Mouse (Mus musculus) limb, embryonic 14.5 days (tissue): ENCODE data around the gene Invs. TPM values are rescaled to one million over a fixed set of nuclear protein-coding genes. Genes with fewer than 3 reads are reported as not detected.
A peak's percentile ranks its signal among the peaks of the same experiment; 100 is the strongest.

Experiments
- ATAC-seq: fragments of 200-750 bp; cut with Nextera tagmentation; 2 replicates; pipeline ENCODE4 v1.8.0; 2017; ENCODE audit warnings: low read depth, moderate number of reproducible peaks, moderate TSS enrichment; ENCODE audit not compliant: low FRiP score
- DNase-seq: peaks from one replicate; pipeline ENCODE4 v3.0.0-alpha.2; 2015; ENCODE audit warnings: low spot score
- H3K27ac ChIP-seq: fragments of 300-500 bp; sonication (generic); replicated peaks from 2 replicates; pipeline ENCODE4 v1.5.1; 2014; ENCODE audit warnings: low read depth, mild to moderate bottlenecking, low read length, moderate library complexity, mixed read lengths
- H3K27me3 ChIP-seq: fragments of 300-500 bp; sonication (generic); 2 replicates; pipeline ENCODE4 v1.6.1; 2014; ENCODE audit warnings: low read length, mixed read lengths; ENCODE audit not compliant: control insufficient read depth, insufficient read depth
- H3K36me3 ChIP-seq: fragments of 300-500 bp; sonication (generic); 2 replicates; pipeline ENCODE4 v1.6.1; 2014; ENCODE audit warnings: mild to moderate bottlenecking, low read length, moderate library complexity, mixed read lengths; ENCODE audit not compliant: control insufficient read depth, insufficient read depth
- H3K4me1 ChIP-seq: fragments of 300-500 bp; sonication (generic); 2 replicates; pipeline ENCODE4 v1.6.1; 2014; ENCODE audit warnings: antibody characterized with exemption, low read length, mixed read lengths; ENCODE audit not compliant: control insufficient read depth, insufficient read depth
- H3K4me2 ChIP-seq: fragments of 300-500 bp; sonication (generic); replicated peaks from 2 replicates; pipeline ENCODE4 v1.6.1; 2014; ENCODE audit warnings: low read depth, mild to moderate bottlenecking, low read length, moderate library complexity; ENCODE audit not compliant: severe bottlenecking
- H3K4me3 ChIP-seq: fragments of 300-500 bp; sonication (generic); replicated peaks from 2 replicates; pipeline ENCODE4 v1.5.1; 2014; ENCODE audit warnings: low read length
- H3K9ac ChIP-seq: fragments of 300-500 bp; sonication (generic); 2 replicates; pipeline ENCODE4 v1.6.1; 2014; ENCODE audit warnings: mild to moderate bottlenecking, low read depth, low read length, moderate library complexity; ENCODE audit not compliant: severe bottlenecking
- H3K9me3 ChIP-seq: fragments of 300-500 bp; sonication (generic); 2 replicates; pipeline ENCODE4 v1.6.1; 2016; ENCODE audit warnings: low read length; ENCODE audit not compliant: control insufficient read depth
- POLR2A ChIP-seq: fragments of 200-500 bp; IDR thresholded peaks from 2 replicates; pipeline ENCODE4 v1.8.0; 2012; ENCODE audit warnings: inconsistent platforms, mild to moderate bottlenecking, moderate library complexity, borderline replicate concordance; ENCODE audit not compliant: insufficient read depth, insufficient read length; ENCODE audit errors: extremely low read depth
- whole genome bisulfite sequencing: fragments of 180-500 bp; shearing (Covaris S2); extraction: QIAGEN DNeasy Blood & Tissue Kit; methylation state at CpG from one replicate; pipeline ENCODE4 v1.1.7; 2014; 5-methylcytosine and 5-hydroxymethylcytosine counted together
- polyA plus RNA-seq, 2 experiments: library from polyadenylated mRNA; depleted of rRNA in 1 of 2; stranded (reverse) in 1 of 2; unstranded in 1 of 2; fragments of >200 nt; fragmentation: Nextera tagmentation in 1 of 2; extraction: Ambion mirVana in 1 of 2; gene quantifications; 2 replicates each; pipeline versions ENCODE4 v1.2.1 to v1.2.3; 2012 to 2014

The Invs gene
- polyA plus RNA-seq (2012; rRNA removed) = 6.9 and 7.8 TPM in 2 replicates
- 6.5 and 8.5 TPM in 2 replicates for polyA plus RNA-seq (2014; fragmentation: Nextera tagmentation; extraction: Ambion mirVana)

- H3K9me3 ChIP-seq = no peaks in the 10 kb centered on the region
- H3K9ac ChIP-seq = peak within 1 kb of the TSS; percentile 90
- TF ChIP-seq POLR2A = peak; percentile 90; the same call in 1 of the 2 replicates
- H3K4me1 ChIP-seq = peaks cover 9% of the 10 kb centered on the region; the same call in 1 of the 2 replicates
- ATAC-seq (peak; percentile 99), DNase-seq (peak; percentile 98)
- 2% methylated on average over 28 of the region's 41 CpGs for WGBS
- peak within 1 kb of the TSS; percentile 80 for H3K27ac ChIP-seq
- peak within 1 kb of the TSS; percentile 80 for H3K4me3 ChIP-seq
- peak within 1 kb of the TSS; percentile 68 for H3K4me2 ChIP-seq
- H3K27me3 ChIP-seq = no peaks in the 10 kb centered on the region
- H3K36me3 ChIP-seq = peaks cover 7% of the 10 kb centered on the region; the same call in 1 of the 2 replicates
Observed at GRCm38 (mm10) chr4:48279498-48280134, at the start of gene Invs, which contains the start of gene Erp44. Gene Invs (plus strand): TSS chr4:48279760. Gene Erp44 (minus strand): TSS chr4:48279558.

- TF ChIP-seq POLR2A = no peak
Observed at GRCm38 (mm10) chr4:48236721-48237120, 42.8 kb upstream of the Invs start.

GRCm38 (mm10) chr4:48239046-48239445 is 40.5 kb upstream of the Invs start:
- Histone ChIP-seq H3K9ac (no peak overlapping the region), H3K27ac (no peak overlapping the region)
- 93% methylated on average over 4 of the region's 4 CpGs for WGBS

More at GRCm38 (mm10) chr4:48236721-48237120, 42.8 kb upstream of the Invs start:
- Histone ChIP-seq H3K4me1 (no peaks in the 10 kb centered on the region), H3K27ac (no peak overlapping the region), H3K36me3 (peaks cover 5% of the 10 kb centered on the region), H3K4me3 (no peak overlapping the region), H3K27me3 (no peaks in the 10 kb centered on the region), H3K4me2 (no peak overlapping the region), H3K9me3 (no peaks in the 10 kb centered on the region), H3K9ac (no peak overlapping the region)
- no peak for DNase-seq
- WGBS = 88% methylated on average over 3 of the region's 3 CpGs
- ATAC-seq = no peak

GRCm38 (mm10) chr4:48242482-48242881 is 37.1 kb upstream of the Invs start:
- Histone ChIP-seq H3K4me2 (no peak overlapping the region), H3K9ac (no peak overlapping the region), H3K36me3 (peaks cover 5% of the 10 kb centered on the region; the same call in 1 of the 2 replicates), H3K27me3 (no peaks in the 10 kb centered on the region), H3K4me1 (no peaks in the 10 kb centered on the region), H3K4me3 (no peak overlapping the region), H3K9me3 (no peaks in the 10 kb centered on the region), H3K27ac (no peak overlapping the region)
- ATAC-seq = no peak
- 80% methylated on average over 4 of the region's 4 CpGs for WGBS
- no peak for DNase-seq
- no peak for TF ChIP-seq POLR2A

More at GRCm38 (mm10) chr4:48239046-48239445, 40.5 kb upstream of the Invs start:
- H3K4me2 ChIP-seq = no peak overlapping the region
- no peaks in the 10 kb centered on the region for H3K27me3 ChIP-seq
- H3K9me3 ChIP-seq = no peaks in the 10 kb centered on the region
- no peak for TF ChIP-seq POLR2A
- DNase-seq (no peak), ATAC-seq (no peak)
- H3K4me1 ChIP-seq = no peaks in the 10 kb centered on the region
- H3K4me3 ChIP-seq = no peak overlapping the region
- H3K36me3 ChIP-seq = peaks cover 5% of the 10 kb centered on the region

- Histone ChIP-seq H3K4me1 (no peaks in the 10 kb centered on the region), H3K9ac (no peak overlapping the region), H3K4me2 (no peak overlapping the region), H3K36me3 (peaks cover 5% of the 10 kb centered on the region; the same call in 1 of the 2 replicates), H3K9me3 (no peaks in the 10 kb centered on the region), H3K4me3 (no peak overlapping the region), H3K27ac (no peak overlapping the region), H3K27me3 (no peaks in the 10 kb centered on the region)
- DNase-seq (no peak), ATAC-seq (no peak)
- WGBS = 72% methylated on average over 1 of the region's 1 CpGs
- no peak for TF ChIP-seq POLR2A
Observed at GRCm38 (mm10) chr4:48243737-48244136, 35.8 kb upstream of the Invs start.
